17 mouse cellular contexts compared by ENCODE assay signal in the genomic region with DNA sequence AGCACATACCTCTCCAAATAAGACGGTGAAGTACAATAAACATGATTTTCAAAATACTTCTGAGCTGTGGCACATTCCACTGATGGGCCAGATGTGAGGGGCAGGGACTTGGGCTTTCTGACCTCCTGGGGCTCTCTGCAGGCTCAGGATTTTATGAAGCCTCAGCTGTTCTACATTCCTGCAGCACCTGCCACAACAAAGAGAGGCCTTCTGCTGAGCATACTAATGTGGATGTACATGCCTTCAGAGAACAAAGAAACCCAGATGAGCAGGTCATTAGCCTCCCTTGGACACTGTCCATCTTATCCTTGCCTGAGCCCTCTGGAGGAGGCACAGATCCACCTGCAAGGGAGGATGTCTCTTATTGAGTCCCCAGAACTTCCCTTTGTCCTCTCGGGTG.
DNase-seq lines count a peak whose midpoint lies in the region; ATAC-seq and TF ChIP-seq lines count a peak whose summit lies in the region.
"Had no signal": no experiment of that assay in that cellular context is flagged by ENCODE, and none has a peak within 500 bp of the region (broad histone marks: within the 10 kb centered on the region; RNA-seq: fewer than 3 reads in every experiment).

No protein-coding gene starts in this region.

- no peak overlapping the region for H3K9ac ChIP-seq in hindbrain, embryonic 12.5 days
- no peak overlapping the region for H3K9ac ChIP-seq in hindbrain, postnatal 0 days (replicated peaks; ENCODE audit: low read length)
- H3K9ac ChIP-seq in neural tube, embryonic 11.5 days (ENCODE audit: low read length): no peak overlapping the region
- H3K9ac ChIP-seq: embryonic facial prominence, embryonic 15.5 days had no signal

- peak; percentile 13 for DNase-seq in hindbrain, embryonic 10.5 days (ENCODE audit: low spot score)
- peak; percentile 57 for DNase-seq in brain, embryonic 14.5 days (ENCODE audit: low read depth)
- DNase-seq in hindbrain, postnatal 0 days (ENCODE audit: low spot score): peak; percentile 22
- peak; percentile 16 for DNase-seq in neural tube, embryonic 11.5 days (ENCODE audit: low spot score)
- no peak for DNase-seq in thymus, adult 2 months
- no peak for DNase-seq in urinary bladder, adult 18-20 months (ENCODE audit: low spot score in 2 of 2)
- DNase-seq: cerebellum, adult 8-10 months; gastrocnemius, adult 2 months; kidney, adult 18-20 months; kidney, postnatal 10 days; layer of hippocampus, postnatal 36 days; liver; lung, postnatal 10 days; thymus, postnatal 36 days had no signal

- ATAC-seq in hindbrain, embryonic 12.5 days (ENCODE audit: low FRiP score): no peak
- no peak for ATAC-seq in hindbrain, postnatal 0 days
- no peak for ATAC-seq in neural tube, embryonic 11.5 days (ENCODE audit: insufficient read depth, low FRiP score, low TSS enrichment)

- H3K9me3 ChIP-seq in hindbrain, embryonic 10.5 days: no peaks in the 10 kb centered on the region
- H3K9me3 ChIP-seq in hindbrain, embryonic 12.5 days (replicated peaks): no peaks in the 10 kb centered on the region
- H3K9me3 ChIP-seq in hindbrain, postnatal 0 days (ENCODE audit: low read length): no peaks in the 10 kb centered on the region
- H3K9me3 ChIP-seq in neural tube, embryonic 11.5 days (ENCODE audit: control insufficient read depth, low read length): no peaks in the 10 kb centered on the region
- H3K9me3 ChIP-seq: embryonic facial prominence, embryonic 15.5 days; heart, embryonic 10.5 days had no signal

- peaks cover 6% of the 10 kb centered on the region; the same call in 1 of the 2 replicates for H3K4me1 ChIP-seq in hindbrain, embryonic 10.5 days (replicated peaks)
- H3K4me1 ChIP-seq in hindbrain, embryonic 12.5 days: peaks cover 3% of the 10 kb centered on the region; the same call in 1 of the 2 replicates
- H3K4me1 ChIP-seq in hindbrain, postnatal 0 days (ENCODE audit: insufficient read depth, low read length): no peaks in the 10 kb centered on the region
- H3K4me1 ChIP-seq in neural tube, embryonic 11.5 days (ENCODE audit: control insufficient read depth, insufficient read depth, low read length): no peaks in the 10 kb centered on the region
- no peaks in the 10 kb centered on the region for H3K4me1 ChIP-seq in thymus, adult 2 months (replicated peaks; ENCODE audit: control insufficient read depth, insufficient read depth, low read length)
- H3K4me1 ChIP-seq: embryonic facial prominence, embryonic 15.5 days; heart, embryonic 10.5 days had no signal

- 62% methylated on average over 2 of the region's 2 CpGs for WGBS in hindbrain, embryonic 10.5 days
- 64% methylated on average over 2 of the region's 2 CpGs for WGBS in hindbrain, embryonic 12.5 days
- 46% methylated on average over 2 of the region's 2 CpGs for WGBS in hindbrain, postnatal 0 days
- WGBS in neural tube, embryonic 11.5 days: 50% methylated on average over 2 of the region's 2 CpGs
- WGBS in thymus, adult 2 months: 91% methylated on average over 2 of the region's 2 CpGs

- TF ChIP-seq CTCF in brain, embryonic 14.5 days (IDR thresholded peaks at IDR 0.05; ENCODE audit: borderline replicate concordance, extremely low read depth, insufficient read depth, insufficient read length): no peak
- TF ChIP-seq CTCF in hindbrain, postnatal 0 days (IDR thresholded peaks at IDR 0.05; ENCODE audit: low read depth): no peak
- no peak for TF ChIP-seq CTCF in thymus, adult 2 months (IDR thresholded peaks at IDR 0.05; ENCODE audit: borderline replicate concordance, control insufficient read depth, extremely low read depth, insufficient read depth, low read length, poor library complexity)

- no peak overlapping the region for H3K27ac ChIP-seq in hindbrain, embryonic 10.5 days
- no peak overlapping the region for H3K27ac ChIP-seq in hindbrain, embryonic 12.5 days
- H3K27ac ChIP-seq in hindbrain, postnatal 0 days: no peak overlapping the region; the same call in 1 of the 2 replicates
- no peak overlapping the region for H3K27ac ChIP-seq in neural tube, embryonic 11.5 days (ENCODE audit: low read depth, low read length)
- H3K27ac ChIP-seq in thymus, adult 2 months (ENCODE audit: control insufficient read depth, insufficient read depth, low read length): no peak overlapping the region
- H3K27ac ChIP-seq: embryonic facial prominence, embryonic 15.5 days; gastrocnemius, adult 2 months; heart, embryonic 10.5 days had no signal

- H3K4me3 ChIP-seq in hindbrain, embryonic 10.5 days: no peak overlapping the region
- H3K4me3 ChIP-seq in hindbrain, embryonic 12.5 days: no peak overlapping the region
- no peak overlapping the region for H3K4me3 ChIP-seq in hindbrain, postnatal 0 days (ENCODE audit: low read length)
- H3K4me3 ChIP-seq in neural tube, embryonic 11.5 days (ENCODE audit: low read depth, low read length): no peak overlapping the region
- no peak overlapping the region for H3K4me3 ChIP-seq in thymus, adult 2 months (ENCODE audit: control insufficient read depth, insufficient read depth, low read length)
- H3K4me3 ChIP-seq: embryonic facial prominence, embryonic 15.5 days; gastrocnemius, adult 2 months; heart, embryonic 10.5 days had no signal

- H3K36me3 ChIP-seq in hindbrain, embryonic 10.5 days: no peaks in the 10 kb centered on the region
- H3K36me3 ChIP-seq in hindbrain, embryonic 12.5 days: no peaks in the 10 kb centered on the region
- no peaks in the 10 kb centered on the region for H3K36me3 ChIP-seq in hindbrain, postnatal 0 days (ENCODE audit: insufficient read depth, low read length)
- no peaks in the 10 kb centered on the region for H3K36me3 ChIP-seq in neural tube, embryonic 11.5 days (ENCODE audit: control insufficient read depth, insufficient read depth, low read length)
- no peaks in the 10 kb centered on the region for H3K36me3 ChIP-seq in thymus, adult 2 months (ENCODE audit: control insufficient read depth, insufficient read depth, low read length)
- H3K36me3 ChIP-seq: embryonic facial prominence, embryonic 15.5 days; heart, embryonic 10.5 days had no signal

- no peak overlapping the region for H3K4me2 ChIP-seq in hindbrain, embryonic 12.5 days (replicated peaks)
- H3K4me2 ChIP-seq in hindbrain, postnatal 0 days (ENCODE audit: low read depth, low read length): no peak overlapping the region
- no peak overlapping the region for H3K4me2 ChIP-seq in neural tube, embryonic 11.5 days (ENCODE audit: low read depth)
- H3K4me2 ChIP-seq: embryonic facial prominence, embryonic 15.5 days had no signal

- no peak for TF ChIP-seq POLR2A in brain, embryonic 14.5 days (IDR thresholded peaks at IDR 0.05; ENCODE audit: borderline replicate concordance, extremely low read depth, insufficient read depth, insufficient read length, poor library complexity, severe bottlenecking)
- no peak for TF ChIP-seq POLR2A in thymus, adult 2 months (IDR thresholded peaks at IDR 0.05; ENCODE audit: control insufficient read depth, extremely low read depth, insufficient read depth, low read length, poor library complexity)

- H3K27me3 ChIP-seq in hindbrain, embryonic 10.5 days (ENCODE audit: insufficient read depth, poor library complexity, severe bottlenecking): no peaks in the 10 kb centered on the region
- H3K27me3 ChIP-seq in hindbrain, embryonic 12.5 days: no peaks in the 10 kb centered on the region
- H3K27me3 ChIP-seq in hindbrain, postnatal 0 days (ENCODE audit: insufficient read depth, low read length): no peaks in the 10 kb centered on the region
- no peaks in the 10 kb centered on the region for H3K27me3 ChIP-seq in neural tube, embryonic 11.5 days (ENCODE audit: control insufficient read depth, insufficient read depth, low read length)
- H3K27me3 ChIP-seq in thymus, adult 2 months (ENCODE audit: control insufficient read depth, insufficient read depth, low read length): no peaks in the 10 kb centered on the region
- H3K27me3 ChIP-seq: embryonic facial prominence, embryonic 15.5 days had no signal

Comparison
In these comparisons a context has a peak if more than half of its experiments do, and no peak if none do; other contexts are left out.
1. DNase-seq: peak in hindbrain, embryonic 10.5 days (single experiment), brain, embryonic 14.5 days (single experiment), hindbrain, postnatal 0 days (single experiment) and neural tube, embryonic 11.5 days (single experiment); none in thymus, adult 2 months (single experiment) and urinary bladder, adult 18-20 months (0 of 2).